Mouse (Mus musculus) R1 (cell line): ENCODE data around the gene Vav1.
A peak's percentile ranks its signal among the peaks of the same experiment; 100 is the strongest.

Experiments
- DNase-seq: peaks from one replicate; pipeline ENCODE4 v3.0.0-alpha.2; 2018; ENCODE audit warnings: low read depth, low spot score

Gene Vav1

GRCm38 (mm10) chr17:57278943-57279590 lies at the start of gene Vav1:
TSS of gene Vav1 (plus strand) at chr17:57279100.
- DNase-seq, result no peak

- DNase-seq, result no peak
Observed at GRCm38 (mm10) chr17:57229851-57230727, 48.8 kb upstream of the Vav1 start.

GRCm38 (mm10) chr17:57230728-57231125 lies 48.2 kb upstream of the Vav1 start:
- no peak for DNase-seq

GRCm38 (mm10) chr17:57231321-57231771 lies 47.6 kb upstream of the Vav1 start:
- DNase-seq, result no peak

GRCm38 (mm10) chr17:57232200-57232599 lies 46.7 kb upstream of the Vav1 start:
- no peak for DNase-seq

GRCm38 (mm10) chr17:57233038-57233437 lies 45.9 kb upstream of the Vav1 start:
- no peak for DNase-seq

- DNase-seq, result no peak
Observed at GRCm38 (mm10) chr17:57234254-57234928, 44.5 kb upstream of the Vav1 start.

- DNase-seq, result no peak
Observed at GRCm38 (mm10) chr17:57235803-57236202, 43.1 kb upstream of the Vav1 start.

GRCm38 (mm10) chr17:57237181-57237580 lies 41.7 kb upstream of the Vav1 start:
- no peak for DNase-seq

GRCm38 (mm10) chr17:57243650-57244370 lies 35.1 kb upstream of the Vav1 start:
- DNase-seq, result no peak

- DNase-seq, result no peak
Observed at GRCm38 (mm10) chr17:57245311-57245929, 33.5 kb upstream of the Vav1 start.

GRCm38 (mm10) chr17:57246663-57247392 lies 32.1 kb upstream of the Vav1 start:
- no peak for DNase-seq

- DNase-seq, result peak; percentile 100
Observed at GRCm38 (mm10) chr17:57247393-57248200, 31.3 kb upstream of the Vav1 start.

- DNase-seq, result peak; percentile 96
Observed at GRCm38 (mm10) chr17:57248201-57248699, 30.6 kb upstream of the Vav1 start, which contains the start of gene Gpr108. TSS of gene Gpr108 (minus strand) at chr17:57248446.

GRCm38 (mm10) chr17:57248771-57249170 lies 30.1 kb upstream of the Vav1 start:
- DNase-seq, result no peak

- DNase-seq, result peak; percentile 94
Observed at GRCm38 (mm10) chr17:57249186-57250181, 29.4 kb upstream of the Vav1 start, which contains the start of gene Trip10. TSS of gene Trip10 (plus strand) at chr17:57249455.

GRCm38 (mm10) chr17:57250461-57251160 lies 28.3 kb upstream of the Vav1 start:
- DNase-seq, result peak; percentile 64
